Mouse (Mus musculus) testis, adult 10 weeks (tissue): ENCODE data around the gene Eif2s3x. TPM values are rescaled to one million over a fixed set of nuclear protein-coding genes. Genes with fewer than 3 reads are reported as not detected.

Experiments
- polyA plus RNA-seq: library from polyadenylated mRNA; stranded (reverse); fragments of 350-450 nt; fragmentation: Illumina TruSeq; extraction: RNeasy Lipid Tissue Mini Kit (QIAGEN cat#74804); gene quantifications from one replicate; pipeline ENCODE4 v1.2.3, GENCODE M21; 2014; ENCODE audit warnings: low read depth, low replicate concordance

The Eif2s3x gene
- polyA plus RNA-seq, result 16.9 TPM

GRCm38 (mm10) chrX:94212597-94213321 is at the start of gene Eif2s3x:
Gene Eif2s3x, minus strand, starts transcription at chrX:94212862.

GRCm38 (mm10) chrX:94234532-94235189 is 22.0 kb upstream of the Eif2s3x start, which contains the start of gene Klhl15:
Gene Klhl15, plus strand, starts transcription at chrX:94234599.

Other genes with a start within 250 kb of the Eif2s3x start
- 57.0 TPM for gene AU015836, start 244.2 kb downstream of the Eif2s3x start, polyA plus RNA-seq
- gene Zfx, start 89.2 kb downstream of the Eif2s3x start, polyA plus RNA-seq, result 17.7 TPM
- 31.0 TPM for gene Klhl15, start 21.7 kb upstream of the Eif2s3x start, polyA plus RNA-seq
- 9.1 TPM for gene Fam90a1b, start 153.9 kb upstream of the Eif2s3x start, polyA plus RNA-seq
- 62.4 TPM for gene Apoo, start 154.3 kb upstream of the Eif2s3x start, polyA plus RNA-seq